Mouse (Mus musculus) kidney, adult 8-10 months (tissue): ENCODE measurements around the gene Serpina10.
"Not testable (repeated sequence)": the region's sequence is repeated elsewhere in the genome, so short reads cannot be mapped to it uniquely, and the experiment has no call there.

Source experiments
- DNase-seq, 2 experiments: peaks; one replicate each; pipeline ENCODE4 v3.0.0; 2022

The Serpina10 gene

GRCm38 (mm10) chr12:103631203-103631612 lies at the start of gene Serpina10:
TSS of gene Serpina10 (minus strand) at chr12:103631444.
- no peak for DNase-seq

- not testable (repeated sequence) for DNase-seq
Measured at GRCm38 (mm10) chr12:103679853-103680252, 48.6 kb upstream of the Serpina10 start.

- DNase-seq: no peak
Measured at GRCm38 (mm10) chr12:103676039-103676438, 44.8 kb upstream of the Serpina10 start, which contains the start of gene Serpina16. TSS of gene Serpina16 (minus strand) at chr12:103676139.

- DNase-seq: no peak
Measured at GRCm38 (mm10) chr12:103673179-103673578, 41.9 kb upstream of the Serpina10 start.

- no peak for DNase-seq
Measured at GRCm38 (mm10) chr12:103671483-103671882, 40.2 kb upstream of the Serpina10 start.

- no peak for DNase-seq
Measured at GRCm38 (mm10) chr12:103670964-103671363, 39.7 kb upstream of the Serpina10 start.

- DNase-seq: no peak
Measured at GRCm38 (mm10) chr12:103670344-103670743, 39.1 kb upstream of the Serpina10 start.

- no peak for DNase-seq
Measured at GRCm38 (mm10) chr12:103665286-103665685, 34.0 kb upstream of the Serpina10 start.

GRCm38 (mm10) chr12:103662053-103662452 lies 30.8 kb upstream of the Serpina10 start:
- not testable (repeated sequence) for DNase-seq

GRCm38 (mm10) chr12:103660076-103660475 lies 28.8 kb upstream of the Serpina10 start:
- DNase-seq: peak in 1 of 2 experiments; percentile 27

GRCm38 (mm10) chr12:103659171-103659570 lies 27.9 kb upstream of the Serpina10 start:
- no peak for DNase-seq

- no peak for DNase-seq
Measured at GRCm38 (mm10) chr12:103657991-103658390, 26.7 kb upstream of the Serpina10 start.

- no peak for DNase-seq
Measured at GRCm38 (mm10) chr12:103656848-103657626, 25.8 kb upstream of the Serpina10 start, which contains the start of gene Serpina6. TSS of gene Serpina6 (minus strand) at chr12:103657212.

GRCm38 (mm10) chr12:103655123-103656044 lies 24.1 kb upstream of the Serpina10 start:
- DNase-seq: no peak

GRCm38 (mm10) chr12:103653836-103654235 lies 22.6 kb upstream of the Serpina10 start:
- no peak for DNase-seq

GRCm38 (mm10) chr12:103646314-103646713 lies 15.1 kb upstream of the Serpina10 start:
- no peak for DNase-seq

GRCm38 (mm10) chr12:103644601-103645000 lies 13.4 kb upstream of the Serpina10 start:
- DNase-seq: no peak

GRCm38 (mm10) chr12:103643818-103644217 lies 12.6 kb upstream of the Serpina10 start:
- no peak for DNase-seq

GRCm38 (mm10) chr12:103643336-103643735 lies 12.1 kb upstream of the Serpina10 start:
- peak; percentile 39 to 88 for DNase-seq

- no peak for DNase-seq
Measured at GRCm38 (mm10) chr12:103635846-103636245, 4.6 kb upstream of the Serpina10 start.

- no peak for DNase-seq
Measured at GRCm38 (mm10) chr12:103634430-103634829, 3.2 kb upstream of the Serpina10 start.

- no peak for DNase-seq
Measured at GRCm38 (mm10) chr12:103616860-103617261, 14.4 kb downstream of the Serpina10 start.

- no peak for DNase-seq
Measured at GRCm38 (mm10) chr12:103615734-103616133, 15.5 kb downstream of the Serpina10 start.
